Mouse (Mus musculus) pancreas, adult 10 weeks (tissue): ENCODE data around the gene Gbp9. TPM values are rescaled to one million over a fixed set of nuclear protein-coding genes. Genes with fewer than 3 reads are reported as not detected.

Experiments
- polyA plus RNA-seq: library from polyadenylated mRNA; stranded (reverse); fragments of 350-450 nt; fragmentation: Illumina TruSeq; extraction: RNeasy Lipid Tissue Mini Kit (QIAGEN cat#74804); gene quantifications from one replicate; pipeline ENCODE4 v1.2.3, GENCODE M21; 2015; ENCODE audit warnings: low read depth, low replicate concordance; ENCODE audit not compliant: insufficient read depth

The Gbp9 gene
- polyA plus RNA-seq: 6.9 TPM

GRCm38 (mm10) chr5:105139409-105140088 lies at the start of gene Gbp9, which contains the start of the genes Gbp8 and Gbp4:
Gene Gbp9 (minus strand): TSS chr5:105139539.
Gene Gbp8 (minus strand): TSS chr5:105139540.
Gene Gbp4 (minus strand): TSS chr5:105139586.

Other genes starting within 250 kb of the Gbp9 start
- 0.35 TPM for gene Abcg3, start 156.8 kb downstream of the Gbp9 start, polyA plus RNA-seq
- gene Gbp8, start within 50 bp of the Gbp9 start, polyA plus RNA-seq: 0.92 TPM
- 9.6 TPM for gene Gbp4, start within 50 bp of the Gbp9 start, polyA plus RNA-seq
- gene Gbp10, start 100.0 kb upstream of the Gbp9 start, polyA plus RNA-seq: not detected
- gene Gm43302, start 154.2 kb upstream of the Gbp9 start, polyA plus RNA-seq: 1.0 TPM
- 5.0 TPM for gene Gbp6, start 154.2 kb upstream of the Gbp9 start, polyA plus RNA-seq